Mouse (Mus musculus) thymus, postnatal 14 days (tissue): ENCODE results near the gene Nxph1.

ENCODE experiments used
- DNase-seq: peaks from one replicate; pipeline ENCODE4 v3.0.0; 2021

The Nxph1 gene

DNA sequence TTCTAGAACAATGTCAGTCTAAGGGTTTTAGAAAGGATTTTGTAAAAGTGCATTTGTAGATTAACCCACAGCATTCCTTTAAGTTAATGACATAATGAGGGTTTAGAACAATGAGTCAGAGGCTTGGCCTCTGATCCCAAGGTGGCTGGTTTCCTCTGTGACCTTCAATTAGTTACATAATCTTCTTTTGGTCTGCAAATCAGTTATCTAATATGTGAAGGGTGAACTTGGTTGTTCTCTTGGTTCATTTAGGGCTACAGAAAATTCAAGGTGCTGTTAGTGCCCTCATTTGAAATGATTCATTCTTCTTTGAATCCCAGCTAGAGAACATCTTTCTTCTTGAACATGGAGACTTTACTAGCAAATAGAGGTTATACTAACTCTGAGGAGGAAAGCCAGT lies 199.7 kb downstream of the Nxph1 start:
- no peak for DNase-seq

GRCm38 (mm10) chr6:9149791-9150190 lies 201.6 kb downstream of the Nxph1 start:
- DNase-seq, result no peak

DNA sequence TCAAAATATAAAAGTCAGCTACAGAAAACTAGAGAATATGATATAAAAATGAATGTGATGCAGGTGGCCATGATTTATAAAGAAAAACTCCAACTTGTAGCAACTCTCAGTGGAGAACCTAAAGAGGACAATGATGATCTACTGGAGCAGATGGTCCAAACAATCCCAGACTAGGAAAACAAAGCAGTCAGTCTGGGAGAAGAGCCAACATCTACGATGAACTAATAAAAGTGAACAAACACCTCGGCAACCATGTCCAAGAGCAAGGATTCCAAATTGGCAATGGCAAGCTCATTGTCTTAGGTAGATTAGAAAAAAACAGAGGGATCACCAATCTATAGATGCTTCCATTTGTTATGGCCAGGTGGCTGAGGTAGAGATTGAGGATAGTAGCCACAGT lies 211.0 kb downstream of the Nxph1 start:
- no peak for DNase-seq

DNA sequence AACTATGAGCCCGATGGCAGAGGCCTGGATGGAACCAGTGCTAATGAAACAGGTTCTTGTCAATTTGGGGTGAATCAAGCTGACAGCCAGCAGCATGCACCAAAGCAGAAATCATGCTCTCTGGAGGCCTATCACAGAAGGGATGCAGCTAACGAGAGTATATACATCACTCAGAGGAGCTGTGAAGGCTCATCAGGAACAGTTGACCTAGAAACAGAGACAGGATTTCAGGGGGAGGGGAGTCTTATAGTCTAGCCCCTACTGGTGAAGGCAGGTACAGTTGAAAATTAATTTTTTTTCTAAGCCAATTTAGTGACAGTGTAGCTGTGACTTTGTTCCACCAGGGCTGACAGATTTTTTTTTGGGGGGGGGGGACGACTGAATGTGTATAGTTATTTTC lies 234.2 kb downstream of the Nxph1 start:
- DNase-seq, result no peak

DNA sequence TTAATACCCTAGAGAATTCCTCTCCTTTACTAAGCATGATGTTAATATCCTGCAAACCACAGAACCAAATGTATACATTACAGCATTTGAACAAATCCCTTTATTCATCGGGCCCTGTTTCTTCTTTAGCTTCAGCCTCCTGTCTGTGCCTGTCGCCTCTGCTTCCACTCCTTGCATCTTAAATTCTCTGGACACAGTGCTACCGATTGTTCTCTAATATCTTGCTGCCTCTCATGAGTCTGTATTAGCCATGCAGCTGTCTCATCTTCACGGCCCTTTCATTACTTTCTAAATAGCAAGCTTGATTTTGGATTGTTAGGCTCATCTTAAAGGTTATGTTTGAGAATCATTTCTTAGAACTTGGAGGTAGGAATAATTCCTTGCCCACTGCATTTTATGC lies 262.5 kb downstream of the Nxph1 start:
- DNase-seq, result no peak

GRCm38 (mm10) chr6:9220724-9221453 lies 272.7 kb downstream of the Nxph1 start:
- no peak for DNase-seq

DNA sequence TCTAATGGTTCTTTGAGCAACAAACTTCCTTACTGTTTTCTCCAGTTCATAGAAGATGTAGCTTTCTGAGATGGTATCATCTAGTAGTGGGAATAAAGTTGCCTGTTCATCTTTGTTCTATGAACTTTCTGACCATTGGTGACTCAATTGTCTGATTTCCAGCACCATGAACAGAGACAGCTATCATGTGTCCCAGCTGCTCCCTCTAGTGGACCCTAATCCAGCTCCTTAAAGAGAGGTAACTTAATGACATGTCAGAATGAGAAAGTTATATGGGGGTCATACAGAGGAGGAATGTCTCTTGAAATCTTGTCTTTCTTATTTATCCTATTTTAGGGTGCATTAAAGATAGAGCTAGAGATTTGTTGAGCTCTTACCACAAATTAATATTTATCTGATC lies 286.6 kb downstream of the Nxph1 start:
- DNase-seq, result no peak

DNA sequence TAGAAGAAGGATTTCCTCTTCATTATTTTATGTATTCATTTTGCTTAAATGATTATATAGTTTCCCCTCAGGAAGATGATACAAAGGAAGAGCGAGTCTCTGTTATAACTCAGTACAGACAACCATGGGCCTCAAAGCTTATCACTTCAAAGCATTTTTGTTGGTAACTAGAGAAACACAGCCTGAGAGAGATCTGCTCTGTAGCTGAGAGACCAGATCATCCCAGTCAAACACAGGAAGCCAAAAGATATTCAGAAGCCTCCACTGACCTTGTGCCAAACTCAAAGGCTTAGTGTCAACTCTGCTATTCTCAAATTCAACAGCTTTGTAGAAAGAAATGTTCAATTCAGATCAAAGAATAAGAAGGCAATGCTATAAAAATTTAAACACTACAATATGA lies 319.8 kb downstream of the Nxph1 start:
- no peak for DNase-seq
